Mouse (Mus musculus): ENCODE measurements at regions not wholly inside any gene's neighbourhood (a gene's known extent, or its start where the extent isn't known, plus 50 kb on each side); places are given as distances from the start of the nearest gene placed in this dataset.

DNA sequence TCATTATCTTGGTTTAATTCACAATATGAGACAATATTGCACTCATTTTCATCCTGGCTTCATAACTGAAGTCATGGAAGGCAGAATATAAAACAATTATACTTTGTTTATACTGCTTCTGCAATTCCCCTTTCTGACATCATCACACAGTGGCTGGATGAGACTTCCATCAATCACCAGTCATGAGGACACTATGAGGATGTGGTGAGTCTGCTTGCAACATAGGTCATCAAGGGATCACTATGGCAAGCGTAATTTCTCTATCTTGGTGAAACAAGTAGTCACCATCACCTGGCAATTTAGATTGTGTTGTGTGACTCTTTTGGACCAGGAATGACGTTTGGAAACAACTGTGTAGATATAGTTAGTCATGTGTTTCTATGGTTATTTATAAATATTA lies 134.6 kb downstream of the Hao1 start:
- Histone ChIP-seq H3K4me2 (replicated peaks; ENCODE audit: low read depth, low read length) (no peak overlapping the region), H3K27ac (ENCODE audit: low read length) (no peak overlapping the region), H3K4me3 (ENCODE audit: low read length) (no peak overlapping the region), H3K4me1 (ENCODE audit: insufficient read depth, low read length) (no peaks in the 10 kb centered on the region), H3K9me3 (ENCODE audit: low read length) (no peaks in the 10 kb centered on the region), H3K9ac (replicated peaks; ENCODE audit: low read length) (no peak overlapping the region), H3K27me3 (ENCODE audit: insufficient read depth, low read length) (no peaks in the 10 kb centered on the region), H3K36me3 (ENCODE audit: insufficient read depth, low read length) (no peaks in the 10 kb centered on the region)
- ATAC-seq (ENCODE audit: low FRiP score, low TSS enrichment) = no peak
- 83% methylated on average over 2 of the region's 2 CpGs for WGBS

DNA sequence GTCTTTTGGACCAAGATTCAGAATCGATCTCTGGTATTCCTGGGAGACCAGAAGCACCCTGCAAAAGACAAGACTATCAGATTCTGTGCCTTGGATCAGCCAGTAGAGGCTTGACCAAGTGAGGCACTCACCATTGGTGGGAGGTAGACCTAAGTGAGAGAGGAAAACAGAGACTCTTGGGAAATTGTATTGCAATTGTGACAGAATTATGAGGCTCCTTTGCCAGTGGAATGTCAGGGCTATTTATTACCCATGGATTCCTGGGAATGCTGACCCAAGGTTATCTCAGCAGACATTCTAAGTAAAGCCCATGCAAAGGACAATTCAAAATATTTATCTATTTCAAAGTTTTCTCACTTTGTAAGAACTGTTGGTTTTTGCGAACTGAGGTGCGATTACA lies 154.6 kb downstream of the Hao1 start:
- H3K27me3 ChIP-seq (ENCODE audit: insufficient read depth, low read length) = no peaks in the 10 kb centered on the region
- no peaks in the 10 kb centered on the region for H3K36me3 ChIP-seq (ENCODE audit: insufficient read depth, low read length)
- no peak overlapping the region for H3K4me3 ChIP-seq (ENCODE audit: low read length)
- no peak overlapping the region for H3K9ac ChIP-seq (replicated peaks; ENCODE audit: low read length)
- no peaks in the 10 kb centered on the region; the same call in 1 of the 2 replicates for H3K4me1 ChIP-seq (ENCODE audit: insufficient read depth, low read length)
- no peaks in the 10 kb centered on the region for H3K9me3 ChIP-seq (ENCODE audit: low read length)
- no peak overlapping the region for H3K4me2 ChIP-seq (replicated peaks; ENCODE audit: low read depth, low read length)
- WGBS = 63% methylated on average over 3 of the region's 3 CpGs
- H3K27ac ChIP-seq (ENCODE audit: low read length) = peak overlapping the region; percentile 58; the same call in 1 of the 2 replicates
- peak; percentile 67; the same call in 1 of the 2 replicates for ATAC-seq (ENCODE audit: low FRiP score, low TSS enrichment)

DNA sequence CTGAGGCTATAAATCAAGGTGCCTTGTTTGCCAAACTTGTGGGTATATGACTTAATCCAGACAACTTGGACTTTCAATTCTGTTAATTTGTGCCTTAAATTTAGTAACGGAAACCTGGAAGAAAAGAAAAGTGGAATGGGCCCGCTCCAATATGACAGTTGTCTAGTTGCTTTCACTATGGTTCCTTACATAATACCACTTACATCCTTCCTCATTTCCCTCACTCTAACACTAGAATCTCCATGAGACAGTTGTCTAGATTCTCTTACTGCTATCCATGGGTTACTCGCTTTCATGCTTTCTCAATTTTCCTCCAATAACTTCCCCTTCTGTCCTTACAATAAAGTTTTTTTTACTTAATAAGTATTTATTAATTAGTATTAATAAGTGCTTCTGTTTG lies 160.7 kb downstream of the Hao1 start:
- no peak overlapping the region for H3K9ac ChIP-seq (replicated peaks; ENCODE audit: low read length)
- no peak for ATAC-seq (ENCODE audit: low FRiP score, low TSS enrichment)
- no peaks in the 10 kb centered on the region for H3K4me1 ChIP-seq (ENCODE audit: insufficient read depth, low read length)
- no peaks in the 10 kb centered on the region for H3K27me3 ChIP-seq (ENCODE audit: insufficient read depth, low read length)
- no peak overlapping the region for H3K4me3 ChIP-seq (ENCODE audit: low read length)
- no peaks in the 10 kb centered on the region for H3K9me3 ChIP-seq (ENCODE audit: low read length)
- no peak overlapping the region for H3K27ac ChIP-seq (ENCODE audit: low read length)
- WGBS = 89% methylated on average over 3 of the region's 3 CpGs
- no peaks in the 10 kb centered on the region for H3K36me3 ChIP-seq (ENCODE audit: insufficient read depth, low read length)
- H3K4me2 ChIP-seq (replicated peaks; ENCODE audit: low read depth, low read length) = no peak overlapping the region

DNA sequence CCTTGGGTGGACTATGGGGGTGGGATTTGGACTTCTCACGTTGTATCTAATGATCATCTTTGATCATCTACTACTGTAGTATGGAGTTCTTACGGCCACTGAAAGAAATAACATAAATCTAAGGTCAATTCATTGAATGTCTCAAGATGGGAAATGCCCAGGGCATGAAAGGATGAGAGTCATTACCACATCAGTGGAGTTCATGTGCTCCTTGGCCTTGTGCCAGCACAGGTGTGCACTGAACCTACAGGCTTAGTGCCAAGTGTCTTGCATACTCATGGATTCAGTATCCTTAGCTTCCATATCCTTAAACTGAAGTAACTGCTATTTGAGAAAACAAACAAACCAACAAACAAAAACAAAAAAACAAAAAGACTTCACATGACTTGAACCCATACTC lies 179.1 kb downstream of the Hao1 start:
- ATAC-seq (ENCODE audit: low FRiP score, low TSS enrichment) = no peak
- Histone ChIP-seq H3K4me1 (ENCODE audit: insufficient read depth, low read length) (no peaks in the 10 kb centered on the region), H3K9me3 (ENCODE audit: low read length) (no peaks in the 10 kb centered on the region), H3K4me2 (replicated peaks; ENCODE audit: low read depth, low read length) (no peak overlapping the region), H3K4me3 (ENCODE audit: low read length) (no peak overlapping the region), H3K9ac (replicated peaks; ENCODE audit: low read length) (no peak overlapping the region), H3K27me3 (ENCODE audit: insufficient read depth, low read length) (no peaks in the 10 kb centered on the region), H3K36me3 (ENCODE audit: insufficient read depth, low read length) (no peaks in the 10 kb centered on the region), H3K27ac (ENCODE audit: low read length) (no peak overlapping the region)
- WGBS = 54% methylated on average over 2 of the region's 2 CpGs

DNA sequence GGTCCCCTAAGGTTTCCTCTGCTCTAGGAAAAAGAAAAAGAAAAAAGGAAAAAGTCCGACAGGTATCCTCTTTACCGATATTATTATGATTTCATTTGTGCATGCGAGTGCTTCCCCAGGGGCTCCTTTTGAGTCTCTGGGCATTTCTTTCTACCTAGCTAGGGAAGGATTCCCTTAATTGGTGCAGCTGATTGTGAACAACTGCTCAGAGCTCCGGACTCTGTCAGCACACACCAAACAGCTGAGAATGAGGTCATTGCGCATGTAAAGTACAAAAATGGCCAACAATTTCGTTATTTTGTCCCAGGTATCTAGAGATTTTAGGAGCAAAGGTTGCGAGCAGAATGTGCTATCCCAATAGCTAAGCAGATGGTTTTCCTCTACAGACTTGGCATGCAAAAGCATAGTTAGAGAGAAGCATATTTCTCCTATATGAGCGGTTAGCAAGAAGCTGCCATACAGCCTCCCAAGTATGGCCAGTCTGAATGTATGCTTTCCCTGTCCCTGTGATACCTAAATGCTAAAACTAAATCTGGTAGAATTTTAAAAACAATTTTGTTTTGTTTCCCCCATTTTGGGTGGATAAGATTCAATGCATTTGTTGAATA lies 203.2 kb downstream of the Hao1 start:
- H3K36me3 ChIP-seq (ENCODE audit: insufficient read depth, low read length) = no peaks in the 10 kb centered on the region
- no peak overlapping the region for H3K9ac ChIP-seq (replicated peaks; ENCODE audit: low read length)
- H3K4me2 ChIP-seq (replicated peaks; ENCODE audit: low read depth, low read length) = no peak overlapping the region
- no peaks in the 10 kb centered on the region for H3K4me1 ChIP-seq (ENCODE audit: insufficient read depth, low read length)
- H3K4me3 ChIP-seq (ENCODE audit: low read length) = no peak overlapping the region
- no peak for ATAC-seq (ENCODE audit: low FRiP score, low TSS enrichment)
- 84% methylated on average over 8 of the region's 8 CpGs for WGBS
- H3K27ac ChIP-seq (ENCODE audit: low read length) = no peak overlapping the region
- no peaks in the 10 kb centered on the region for H3K27me3 ChIP-seq (ENCODE audit: insufficient read depth, low read length)
- H3K9me3 ChIP-seq (ENCODE audit: low read length) = no peaks in the 10 kb centered on the region

DNA sequence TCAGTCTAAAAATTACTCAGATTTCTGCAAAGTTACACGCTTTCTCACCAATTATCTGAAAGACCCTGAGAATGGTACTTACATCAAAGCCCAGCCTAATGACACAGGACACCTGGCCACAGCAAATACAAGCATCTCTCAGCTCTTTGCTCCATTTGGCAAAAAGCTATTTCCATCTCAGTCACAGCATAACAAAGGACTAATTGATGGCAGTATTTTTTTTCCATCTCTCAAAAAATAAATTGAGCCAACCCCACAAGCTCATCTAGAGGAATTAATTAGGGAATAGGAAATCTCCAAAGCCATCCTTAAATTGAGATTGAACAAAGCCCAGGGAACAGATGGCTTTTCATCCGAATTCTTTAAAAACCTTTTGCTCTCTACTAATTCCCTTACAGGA lies 203.7 kb downstream of the Hao1 start:
- ATAC-seq (ENCODE audit: low FRiP score, low TSS enrichment) = no peak
- Histone ChIP-seq H3K4me1 (ENCODE audit: insufficient read depth, low read length) (no peaks in the 10 kb centered on the region), H3K36me3 (ENCODE audit: insufficient read depth, low read length) (no peaks in the 10 kb centered on the region), H3K9ac (replicated peaks; ENCODE audit: low read length) (no peak overlapping the region), H3K27me3 (ENCODE audit: insufficient read depth, low read length) (no peaks in the 10 kb centered on the region), H3K27ac (ENCODE audit: low read length) (no peak overlapping the region), H3K4me2 (replicated peaks; ENCODE audit: low read depth, low read length) (no peak overlapping the region), H3K9me3 (ENCODE audit: low read length) (no peaks in the 10 kb centered on the region), H3K4me3 (ENCODE audit: low read length) (no peak overlapping the region)
- WGBS = 73% methylated on average over 2 of the region's 2 CpGs

DNA sequence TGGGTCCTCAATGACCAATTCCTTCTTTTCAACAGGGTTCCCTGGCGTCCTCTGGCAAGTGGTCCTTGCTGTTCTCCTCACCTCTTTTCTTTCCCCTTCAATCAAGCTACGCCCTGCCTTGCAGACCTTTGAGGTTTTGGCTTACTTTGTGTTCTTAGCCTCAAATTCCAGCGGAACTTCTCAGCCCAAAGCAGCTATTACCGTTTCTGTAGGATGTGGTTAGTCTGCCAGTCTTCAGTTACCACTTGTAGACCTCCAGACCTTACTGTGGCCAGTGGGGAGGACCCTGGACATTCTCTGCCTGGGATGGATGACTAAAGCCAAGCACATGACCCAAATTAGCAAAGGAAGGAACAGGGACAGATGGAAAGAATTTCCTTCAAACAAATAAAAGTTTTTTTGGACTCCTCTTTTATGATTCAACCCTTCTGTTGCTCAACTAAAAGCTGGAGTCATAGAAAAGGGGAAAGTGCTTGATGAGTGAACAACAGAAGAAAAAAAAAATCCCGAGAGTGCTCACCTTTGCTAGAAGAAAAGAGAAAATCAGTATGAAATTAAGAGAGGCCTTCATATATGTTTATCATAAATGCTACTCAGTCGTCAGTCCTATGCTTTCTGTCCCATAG lies 211.5 kb downstream of the Hao1 start:
- WGBS = 74% methylated on average over 6 of the region's 6 CpGs
- Histone ChIP-seq H3K4me3 (ENCODE audit: low read length) (no peak overlapping the region), H3K27me3 (ENCODE audit: insufficient read depth, low read length) (no peaks in the 10 kb centered on the region), H3K9me3 (ENCODE audit: low read length) (no peaks in the 10 kb centered on the region), H3K36me3 (ENCODE audit: insufficient read depth, low read length) (no peaks in the 10 kb centered on the region), H3K4me2 (replicated peaks; ENCODE audit: low read depth, low read length) (no peak overlapping the region), H3K4me1 (ENCODE audit: insufficient read depth, low read length) (no peaks in the 10 kb centered on the region), H3K27ac (ENCODE audit: low read length) (no peak overlapping the region), H3K9ac (replicated peaks; ENCODE audit: low read length) (no peak overlapping the region)
- no peak for ATAC-seq (ENCODE audit: low FRiP score, low TSS enrichment)

DNA sequence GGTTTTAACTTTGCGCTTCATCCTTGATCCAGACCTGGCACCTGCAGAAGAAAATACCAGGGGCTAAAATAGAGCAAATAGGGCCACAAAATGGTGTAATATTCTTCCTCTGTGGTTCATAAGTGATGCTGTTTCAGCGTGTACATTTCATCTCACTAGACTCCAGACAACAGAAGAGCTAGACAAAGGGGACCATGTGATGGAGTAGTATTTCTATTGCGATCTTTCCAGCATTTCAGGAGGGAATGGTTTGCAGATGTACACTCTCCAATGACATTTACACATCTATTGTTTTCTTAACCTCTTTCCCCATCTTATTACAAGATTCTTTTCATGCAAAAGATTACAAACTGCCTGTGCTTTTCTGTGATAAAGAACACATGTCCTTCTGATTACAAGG lies 246.1 kb downstream of the Hao1 start:
- no peaks in the 10 kb centered on the region for H3K27me3 ChIP-seq (ENCODE audit: insufficient read depth, low read length)
- no peak overlapping the region for H3K27ac ChIP-seq (ENCODE audit: low read length)
- no peaks in the 10 kb centered on the region for H3K36me3 ChIP-seq (ENCODE audit: insufficient read depth, low read length)
- no peaks in the 10 kb centered on the region for H3K4me1 ChIP-seq (ENCODE audit: insufficient read depth, low read length)
- WGBS = 65% methylated on average over 3 of the region's 3 CpGs
- H3K4me3 ChIP-seq (ENCODE audit: low read length) = no peak overlapping the region
- ATAC-seq (ENCODE audit: low FRiP score, low TSS enrichment) = peak; percentile 46; the same call in 1 of the 2 replicates
- no peak overlapping the region for H3K4me2 ChIP-seq (replicated peaks; ENCODE audit: low read depth, low read length)
- H3K9me3 ChIP-seq (ENCODE audit: low read length) = no peaks in the 10 kb centered on the region
- no peak overlapping the region for H3K9ac ChIP-seq (replicated peaks; ENCODE audit: low read length)

DNA sequence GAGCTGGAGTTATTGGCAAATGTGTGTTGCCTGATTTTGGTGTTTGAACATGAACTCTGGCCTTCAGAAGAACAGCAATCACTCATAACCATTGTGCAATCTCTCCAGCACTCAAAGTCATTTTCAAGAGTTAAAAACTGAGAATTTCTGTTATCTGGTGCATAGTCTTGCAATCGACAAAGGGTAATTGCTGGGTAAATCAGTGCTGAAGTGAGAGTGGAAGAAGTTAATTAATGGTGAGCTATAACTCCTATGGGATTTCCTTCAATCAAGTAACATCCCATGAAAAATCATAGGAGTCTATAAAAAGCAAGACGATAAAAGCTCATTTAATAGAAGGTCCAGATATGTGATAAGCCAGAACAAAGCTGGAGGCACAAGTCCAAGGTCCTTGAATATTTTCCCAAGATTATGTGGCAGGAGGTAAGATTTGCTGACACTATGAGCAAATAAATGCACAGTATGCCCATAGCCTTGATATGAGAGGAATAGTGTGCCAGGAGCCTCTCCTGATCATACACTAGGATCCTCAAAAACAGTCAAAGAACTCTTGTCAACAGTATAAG lies 264.0 kb downstream of the Hao1 start:
- Histone ChIP-seq H3K9ac (replicated peaks; ENCODE audit: low read length) (no peak overlapping the region), H3K4me1 (ENCODE audit: insufficient read depth, low read length) (no peaks in the 10 kb centered on the region), H3K9me3 (ENCODE audit: low read length) (no peaks in the 10 kb centered on the region), H3K4me2 (replicated peaks; ENCODE audit: low read depth, low read length) (no peak overlapping the region), H3K36me3 (ENCODE audit: insufficient read depth, low read length) (no peaks in the 10 kb centered on the region), H3K27ac (ENCODE audit: low read length) (no peak overlapping the region), H3K4me3 (ENCODE audit: low read length) (no peak overlapping the region), H3K27me3 (ENCODE audit: insufficient read depth, low read length) (no peaks in the 10 kb centered on the region)
- ATAC-seq (ENCODE audit: low FRiP score, low TSS enrichment) = no peak
- 80% methylated on average over 2 of the region's 2 CpGs for WGBS

DNA sequence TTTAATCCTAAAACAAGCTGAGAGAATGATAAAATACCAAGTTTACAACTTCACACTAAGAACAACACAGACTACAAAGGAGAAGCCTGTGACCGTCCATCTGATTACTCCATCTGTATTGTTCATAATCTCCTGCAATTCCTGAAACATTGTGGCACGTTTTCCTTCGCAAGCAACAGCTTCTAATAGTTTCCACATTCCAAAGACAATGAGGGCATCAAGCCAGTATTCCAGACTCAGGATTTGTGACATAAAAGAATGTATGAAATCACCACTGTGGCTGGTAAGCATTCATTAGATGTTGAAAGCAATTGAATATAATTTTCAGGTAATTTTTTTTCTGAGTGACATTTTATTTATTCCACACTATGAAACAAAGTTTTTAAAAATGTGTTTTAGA lies 278.3 kb downstream of the Hao1 start:
- Histone ChIP-seq H3K9ac (replicated peaks; ENCODE audit: low read length) (no peak overlapping the region), H3K36me3 (ENCODE audit: insufficient read depth, low read length) (no peaks in the 10 kb centered on the region), H3K4me3 (ENCODE audit: low read length) (no peak overlapping the region), H3K9me3 (ENCODE audit: low read length) (no peaks in the 10 kb centered on the region), H3K4me2 (replicated peaks; ENCODE audit: low read depth, low read length) (no peak overlapping the region), H3K27ac (ENCODE audit: low read length) (no peak overlapping the region), H3K4me1 (ENCODE audit: insufficient read depth, low read length) (no peaks in the 10 kb centered on the region), H3K27me3 (ENCODE audit: insufficient read depth, low read length) (no peaks in the 10 kb centered on the region)
- ATAC-seq (ENCODE audit: low FRiP score, low TSS enrichment) = no peak
- WGBS = 57% methylated on average over 3 of the region's 3 CpGs

All from kidney, embryonic 16.5 days (tissue).